Mouse (Mus musculus): ENCODE measurements at regions not wholly inside any gene's neighbourhood (a gene's known extent, or its start where the extent isn't known, plus 50 kb on each side); places are given as distances from the start of the nearest gene placed in this dataset.

DNA sequence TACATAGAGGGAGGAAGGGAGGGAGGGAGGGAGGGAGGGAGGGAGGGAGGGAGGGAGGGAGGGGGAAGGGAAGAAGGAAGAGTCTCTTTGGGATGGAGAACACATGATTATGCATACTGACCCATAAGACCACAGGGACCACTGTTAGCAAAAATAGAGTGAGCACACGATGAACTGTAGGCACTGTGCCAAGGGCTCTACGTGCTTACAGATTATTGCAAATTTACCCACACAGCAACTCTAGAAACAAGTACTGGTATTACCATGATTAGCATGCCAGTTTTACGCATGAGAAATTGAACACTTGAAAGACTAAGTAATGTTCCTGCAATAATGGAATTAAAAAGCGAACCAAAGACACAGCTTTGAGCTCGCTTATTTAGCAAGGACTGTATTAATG, 117.7 kb upstream of the Slc44a1 start:
- TF ChIP-seq RCOR1 (conservative IDR thresholded peaks at IDR 0.05; ENCODE audit: low read depth, low read length), result no peak
- no peak for TF ChIP-seq CHD2 (IDR thresholded peaks at IDR 0.05; ENCODE audit: low read length)
- TF ChIP-seq POLR2A (IDR thresholded peaks at IDR 0.05; ENCODE audit: low read depth, low read length), result no peak
- TF ChIP-seq MAX (IDR thresholded peaks at IDR 0.05; ENCODE audit: low read length), result no peak
- no peak for TF ChIP-seq EP300 (IDR thresholded peaks at IDR 0.05; ENCODE audit: low read length)
- TF ChIP-seq ZMIZ1 (IDR thresholded peaks at IDR 0.05; ENCODE audit: low read depth, low read length), result no peak
- no peak for TF ChIP-seq CTCF (conservative IDR thresholded peaks at IDR 0.05 in 1 of 2, IDR thresholded peaks at IDR 0.05 in 1 of 2; ENCODE audit: low read depth in 2 of 2, low read length in 2 of 2)
- no peak for TF ChIP-seq USF1 (IDR thresholded peaks at IDR 0.05; ENCODE audit: low read depth, low read length)
- TF ChIP-seq E2F4 (IDR thresholded peaks at IDR 0.05; ENCODE audit: insufficient replicate concordance, low read depth, low read length), result no peak
- no peak for TF ChIP-seq JUND (conservative IDR thresholded peaks at IDR 0.05; ENCODE audit: low read depth, low read length)
